Mouse (Mus musculus): Measurements from ENCODE around the gene Zfp629. TPM values are rescaled to one million over a fixed set of nuclear protein-coding genes. Genes with fewer than 3 reads are reported as not detected.

Zfp629 gene
- polyA plus RNA-seq, 1 experiment from 2014 or later = 12.3 TPM

DNA sequence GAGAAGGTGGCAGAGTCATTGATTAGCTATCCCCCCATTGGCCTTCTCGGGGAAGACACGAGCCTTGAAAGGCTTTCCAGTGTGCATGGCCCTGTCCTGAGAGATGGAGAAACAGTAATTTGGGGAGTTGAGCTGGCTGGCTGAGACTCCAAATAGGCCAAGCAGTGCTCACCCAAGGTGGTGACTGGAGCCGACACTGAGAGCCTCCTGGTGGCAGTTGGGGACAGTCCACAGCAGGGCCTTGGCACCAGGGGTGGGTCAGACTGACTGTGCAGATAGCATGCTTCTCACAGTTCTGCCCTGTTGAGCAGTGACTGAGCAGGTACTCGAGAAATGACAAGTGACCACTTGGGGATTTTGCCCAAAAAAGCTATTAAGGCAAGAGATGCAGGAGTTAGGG, 13.9 kb downstream of the Zfp629 start:
- H3K27ac ChIP-seq (replicated peaks in 1 of 2; ENCODE audit: control insufficient read depth in 1 of 2, insufficient read depth in 1 of 2, low read depth in 2 of 2, low read length in 2 of 2) = no peak overlapping the region
- no peaks in the 10 kb centered on the region for H3K9me3 ChIP-seq (ENCODE audit: control insufficient read depth, low read length)
- 81% methylated on average over 4 of the region's 4 CpGs for WGBS
- no peak overlapping the region for H3K9ac ChIP-seq (ENCODE audit: low read length)
- no peak overlapping the region for H3K4me3 ChIP-seq (ENCODE audit: control insufficient read depth in 1 of 2, insufficient read depth in 1 of 2, low read depth in 1 of 2, low read length in 2 of 2)
- H3K27me3 ChIP-seq (ENCODE audit: control insufficient read depth, insufficient read depth, low read length) = no peaks in the 10 kb centered on the region
- H3K4me1 ChIP-seq (ENCODE audit: control insufficient read depth in 2 of 2, insufficient read depth in 2 of 2, low read length in 2 of 2) = no peaks in the 10 kb centered on the region
- H3K4me2 ChIP-seq (ENCODE audit: low read length) = no peak overlapping the region
- no peak for ATAC-seq (ENCODE audit: insufficient number of reproducible peaks, insufficient read depth, low FRiP score, low read depth)
- peaks cover 93% of the 10 kb centered on the region for H3K36me3 ChIP-seq (ENCODE audit: control insufficient read depth, insufficient read depth, low read length)

GRCm38 (mm10) chr7:127600612-127601011, 15.0 kb downstream of the Zfp629 start:
- H3K4me2 ChIP-seq (ENCODE audit: low read length) = no peak overlapping the region
- H3K4me3 ChIP-seq (ENCODE audit: control insufficient read depth in 1 of 2, insufficient read depth in 1 of 2, low read depth in 1 of 2, low read length in 2 of 2) = no peak overlapping the region
- H3K9me3 ChIP-seq (ENCODE audit: control insufficient read depth, low read length) = no peaks in the 10 kb centered on the region
- H3K4me1 ChIP-seq (ENCODE audit: control insufficient read depth in 2 of 2, insufficient read depth in 2 of 2, low read length in 2 of 2) = no peaks in the 10 kb centered on the region
- no peak overlapping the region for H3K27ac ChIP-seq (replicated peaks in 1 of 2; ENCODE audit: control insufficient read depth in 1 of 2, insufficient read depth in 1 of 2, low read depth in 2 of 2, low read length in 2 of 2)
- H3K36me3 ChIP-seq (ENCODE audit: control insufficient read depth, insufficient read depth, low read length) = peaks cover 97% of the 10 kb centered on the region
- 95% methylated on average over 7 of the region's 7 CpGs for whole genome bisulfite sequencing
- no peak overlapping the region for H3K9ac ChIP-seq (ENCODE audit: low read length)
- no peak for ATAC-seq (ENCODE audit: insufficient number of reproducible peaks, insufficient read depth, low FRiP score, low read depth)
- H3K27me3 ChIP-seq (ENCODE audit: control insufficient read depth, insufficient read depth, low read length) = no peaks in the 10 kb centered on the region

DNA sequence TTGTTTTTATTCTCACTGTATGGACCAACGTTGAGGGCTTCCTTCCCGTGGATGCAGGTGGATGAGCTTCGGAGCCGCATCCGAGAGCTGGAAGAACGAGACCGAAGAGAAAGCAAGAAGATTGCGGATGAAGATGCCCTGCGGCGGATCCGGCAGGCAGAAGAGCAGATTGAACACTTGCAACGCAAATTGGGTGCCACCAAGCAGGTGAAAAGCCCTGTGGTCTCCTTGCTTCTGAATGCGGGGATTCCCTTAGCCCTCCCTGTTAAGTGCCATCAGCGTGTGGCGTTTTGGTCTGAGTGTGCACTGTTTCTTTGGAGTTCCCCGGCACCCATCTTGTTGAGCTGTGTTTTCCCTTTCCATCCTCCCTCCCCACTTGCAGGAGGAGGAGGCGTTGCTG, 18.9 kb downstream of the Zfp629 start:
- Histone ChIP-seq H3K36me3 (ENCODE audit: control insufficient read depth, insufficient read depth, low read length) (peaks cover 100% of the 10 kb centered on the region), H3K4me1 (ENCODE audit: control insufficient read depth in 2 of 2, insufficient read depth in 2 of 2, low read length in 2 of 2) (no peaks in the 10 kb centered on the region), H3K9me3 (ENCODE audit: control insufficient read depth, low read length) (peaks cover 6% of the 10 kb centered on the region; the same call in 1 of the 2 replicates), H3K4me2 (ENCODE audit: low read length) (no peak overlapping the region), H3K9ac (ENCODE audit: low read length) (no peak overlapping the region), H3K4me3 (ENCODE audit: control insufficient read depth in 1 of 2, insufficient read depth in 1 of 2, low read depth in 1 of 2, low read length in 2 of 2) (no peak overlapping the region), H3K27me3 (ENCODE audit: control insufficient read depth, insufficient read depth, low read length) (no peaks in the 10 kb centered on the region), H3K27ac (replicated peaks in 1 of 2; ENCODE audit: control insufficient read depth in 1 of 2, insufficient read depth in 1 of 2, low read depth in 2 of 2, low read length in 2 of 2) (no peak overlapping the region)
- ATAC-seq (ENCODE audit: insufficient number of reproducible peaks, insufficient read depth, low FRiP score, low read depth) = no peak
- WGBS = 93% methylated on average over 17 of the region's 17 CpGs

- H3K36me3 ChIP-seq (ENCODE audit: control insufficient read depth, insufficient read depth, low read length) = peaks cover 83% of the 10 kb centered on the region
- 89% methylated on average over 14 of the region's 14 CpGs for WGBS
- H3K27me3 ChIP-seq (ENCODE audit: control insufficient read depth, insufficient read depth, low read length) = no peaks in the 10 kb centered on the region
- H3K27ac ChIP-seq (replicated peaks in 1 of 2; ENCODE audit: control insufficient read depth in 1 of 2, insufficient read depth in 1 of 2, low read depth in 2 of 2, low read length in 2 of 2) = no peak overlapping the region
- H3K9me3 ChIP-seq (ENCODE audit: control insufficient read depth, low read length) = peaks cover 6% of the 10 kb centered on the region; the same call in 1 of the 2 replicates
- H3K4me2 ChIP-seq (ENCODE audit: low read length) = no peak overlapping the region
- peaks cover 5 to 14% of the 10 kb centered on the region in 2 experiments for H3K4me1 ChIP-seq (ENCODE audit: control insufficient read depth in 2 of 2, insufficient read depth in 2 of 2, low read length in 2 of 2)
- H3K4me3 ChIP-seq (ENCODE audit: control insufficient read depth in 1 of 2, insufficient read depth in 1 of 2, low read depth in 1 of 2, low read length in 2 of 2) = no peak overlapping the region
- no peak for ATAC-seq (ENCODE audit: insufficient number of reproducible peaks, insufficient read depth, low FRiP score, low read depth)
- H3K9ac ChIP-seq (ENCODE audit: low read length) = no peak overlapping the region
Measured at GRCm38 (mm10) chr7:127592575-127592974, 23.0 kb downstream of the Zfp629 start.

GRCm38 (mm10) chr7:127591108-127591507, 24.5 kb downstream of the Zfp629 start:
- no peak for ATAC-seq (ENCODE audit: insufficient number of reproducible peaks, insufficient read depth, low FRiP score, low read depth)
- Histone ChIP-seq H3K27me3 (ENCODE audit: control insufficient read depth, insufficient read depth, low read length) (no peaks in the 10 kb centered on the region), H3K36me3 (ENCODE audit: control insufficient read depth, insufficient read depth, low read length) (peaks cover 69% of the 10 kb centered on the region), H3K9me3 (ENCODE audit: control insufficient read depth, low read length) (peaks cover 6% of the 10 kb centered on the region; the same call in 1 of the 2 replicates), H3K27ac (replicated peaks in 1 of 2; ENCODE audit: control insufficient read depth in 1 of 2, insufficient read depth in 1 of 2, low read depth in 2 of 2, low read length in 2 of 2) (no peak overlapping the region), H3K4me1 (ENCODE audit: control insufficient read depth in 2 of 2, insufficient read depth in 2 of 2, low read length in 2 of 2) (peaks cover 8 to 20% of the 10 kb centered on the region in 2 experiments), H3K4me3 (ENCODE audit: control insufficient read depth in 1 of 2, insufficient read depth in 1 of 2, low read depth in 1 of 2, low read length in 2 of 2) (no peak overlapping the region), H3K4me2 (ENCODE audit: low read length) (no peak overlapping the region), H3K9ac (ENCODE audit: low read length) (no peak overlapping the region)
- 71% methylated on average over 10 of the region's 10 CpGs for WGBS

- H3K36me3 ChIP-seq (ENCODE audit: control insufficient read depth, insufficient read depth, low read length) = peaks cover 58% of the 10 kb centered on the region
- H3K27me3 ChIP-seq (ENCODE audit: control insufficient read depth, insufficient read depth, low read length) = no peaks in the 10 kb centered on the region
- H3K4me1 ChIP-seq (ENCODE audit: control insufficient read depth in 2 of 2, insufficient read depth in 2 of 2, low read length in 2 of 2) = peaks cover 8 to 20% of the 10 kb centered on the region in 2 experiments
- 89% methylated on average over 9 of the region's 9 CpGs for WGBS
- H3K9ac ChIP-seq (ENCODE audit: low read length) = peak overlapping the region; percentile 89; the same call in 1 of the 2 replicates
- peak overlapping the region; percentile 90 for H3K4me2 ChIP-seq (ENCODE audit: low read length)
- peak overlapping the region in 1 of 2 experiments; percentile 80; a peak in 2 of 4 replicates for H3K4me3 ChIP-seq (ENCODE audit: control insufficient read depth in 1 of 2, insufficient read depth in 1 of 2, low read depth in 1 of 2, low read length in 2 of 2)
- H3K9me3 ChIP-seq (ENCODE audit: control insufficient read depth, low read length) = no peaks in the 10 kb centered on the region
- ATAC-seq (ENCODE audit: insufficient number of reproducible peaks, insufficient read depth, low FRiP score, low read depth) = no peak
- no peak overlapping the region for H3K27ac ChIP-seq (replicated peaks in 1 of 2; ENCODE audit: control insufficient read depth in 1 of 2, insufficient read depth in 1 of 2, low read depth in 2 of 2, low read length in 2 of 2)
Measured at GRCm38 (mm10) chr7:127589637-127590036, 26.0 kb downstream of the Zfp629 start.

DNA sequence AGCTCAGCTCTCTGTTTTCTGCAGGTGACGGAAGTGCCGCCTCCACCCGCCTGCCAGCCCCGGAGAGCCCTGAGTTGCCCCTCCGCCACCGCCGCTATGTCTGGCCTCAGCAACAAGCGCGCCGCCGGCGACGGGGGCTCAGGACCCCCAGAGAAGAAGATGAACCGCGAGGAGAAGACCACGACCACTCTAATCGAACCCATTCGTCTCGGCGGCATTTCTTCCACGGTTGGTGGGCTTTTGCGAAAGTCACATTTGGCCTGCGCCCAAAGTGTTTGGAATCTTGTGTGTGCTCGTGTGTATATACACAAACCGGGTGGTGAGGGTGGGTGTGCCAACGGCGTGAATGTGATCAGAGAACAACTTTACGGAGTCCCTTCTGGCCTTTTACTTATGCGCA, 26.7 kb downstream of the Zfp629 start:
- peak overlapping the region; percentile 23 to 35; a peak in 2 of 4 replicates for H3K27ac ChIP-seq (replicated peaks in 1 of 2; ENCODE audit: control insufficient read depth in 1 of 2, insufficient read depth in 1 of 2, low read depth in 2 of 2, low read length in 2 of 2)
- no peaks in the 10 kb centered on the region for H3K9me3 ChIP-seq (ENCODE audit: control insufficient read depth, low read length)
- H3K36me3 ChIP-seq (ENCODE audit: control insufficient read depth, insufficient read depth, low read length) = peaks cover 58% of the 10 kb centered on the region
- no peaks in the 10 kb centered on the region for H3K27me3 ChIP-seq (ENCODE audit: control insufficient read depth, insufficient read depth, low read length)
- 5% methylated on average over 29 of the region's 29 CpGs for WGBS
- H3K9ac ChIP-seq (ENCODE audit: low read length) = peak overlapping the region; percentile 89
- no peak for ATAC-seq (ENCODE audit: insufficient number of reproducible peaks, insufficient read depth, low FRiP score, low read depth)
- H3K4me2 ChIP-seq (ENCODE audit: low read length) = peak overlapping the region; percentile 90
- H3K4me3 ChIP-seq (ENCODE audit: control insufficient read depth in 1 of 2, insufficient read depth in 1 of 2, low read depth in 1 of 2, low read length in 2 of 2) = peak overlapping the region; percentile 80 to 86
- H3K4me1 ChIP-seq (ENCODE audit: control insufficient read depth in 2 of 2, insufficient read depth in 2 of 2, low read length in 2 of 2) = peaks cover 8 to 20% of the 10 kb centered on the region in 2 experiments

Data from heart, embryonic 14.5 days (tissue).